Mouse (Mus musculus) midbrain, postnatal 0 days (tissue): ENCODE data around the gene Galnt18. TPM values are rescaled to one million over a fixed set of nuclear protein-coding genes. Genes with fewer than 3 reads are reported as not detected.

Experiments used
- ATAC-seq: fragments of 200-750 bp; cut with Nextera tagmentation; 2 replicates; pipeline ENCODE4 v1.8.0; 2017; ENCODE audit warnings: moderate number of reproducible peaks, mild to moderate bottlenecking, moderate TSS enrichment, moderate library complexity; ENCODE audit not compliant: low FRiP score
- DNase-seq: peaks from one replicate; pipeline ENCODE4 v3.0.0-alpha.2; 2015; ENCODE audit warnings: low spot score
- H3K27ac ChIP-seq: fragments of 300-500 bp; sonication (generic); 2 replicates; pipeline ENCODE4 v1.5.1; 2014; ENCODE audit warnings: low read depth, mild to moderate bottlenecking, low read length, mixed read lengths
- H3K27me3 ChIP-seq: fragments of 300-500 bp; sonication (generic); 2 replicates; pipeline ENCODE4 v1.6.1; 2014; ENCODE audit warnings: low read length, control low read depth, mixed read lengths; ENCODE audit not compliant: insufficient read depth
- H3K36me3 ChIP-seq: fragments of 300-500 bp; sonication (generic); 2 replicates; pipeline ENCODE4 v1.6.1; 2014; ENCODE audit warnings: low read length, control low read depth, mixed read lengths; ENCODE audit not compliant: insufficient read depth
- H3K4me1 ChIP-seq: fragments of 300-500 bp; sonication (generic); 2 replicates; pipeline ENCODE4 v1.6.1; 2014; ENCODE audit warnings: mild to moderate bottlenecking, control low read depth, antibody characterized with exemption, low read length, mixed read lengths; ENCODE audit not compliant: insufficient read depth
- H3K4me2 ChIP-seq: fragments of 300-500 bp; sonication (generic); 2 replicates; pipeline ENCODE4 v1.6.1; 2014; ENCODE audit warnings: low read depth, mild to moderate bottlenecking, low read length, mixed read lengths; ENCODE audit not compliant: poor library complexity, severe bottlenecking
- H3K4me3 ChIP-seq: fragments of 300-500 bp; sonication (generic); 2 replicates; pipeline ENCODE4 v1.5.1; 2014; ENCODE audit warnings: low read depth, mild to moderate bottlenecking, low read length, moderate library complexity
- H3K9ac ChIP-seq: fragments of 300-500 bp; sonication (generic); replicated peaks from 2 replicates; pipeline ENCODE4 v1.6.1; 2014; ENCODE audit warnings: mild to moderate bottlenecking, low read length, moderate library complexity, mixed read lengths; ENCODE audit not compliant: poor library complexity, severe bottlenecking
- H3K9me3 ChIP-seq: fragments of 300-500 bp; sonication (generic); 2 replicates; pipeline ENCODE4 v1.6.1; 2016; ENCODE audit warnings: low read length, control low read depth
- CTCF ChIP-seq: IDR thresholded peaks from 2 replicates; pipeline ENCODE4 v1.5.1; 2016; ENCODE audit warnings: antibody characterized with exemption, mild to moderate bottlenecking
- WGBS: fragments of 180-500 bp; shearing (Covaris S2); extraction: QIAGEN DNeasy Blood & Tissue Kit; methylation state at CpG from one replicate; pipeline ENCODE4 v1.1.7; 2014; 5-methylcytosine and 5-hydroxymethylcytosine counted together
- polyA plus RNA-seq: library from polyadenylated mRNA; unstranded; fragments of >200 nt; fragmentation: Nextera tagmentation; extraction: Ambion mirVana; gene quantifications from 2 replicates; pipeline ENCODE4 v1.2.1, GENCODE M21; 2015
- total RNA-seq: library from RNA; depleted of rRNA; stranded (reverse); fragments of >200 nt; gene quantifications from 2 replicates; pipeline ENCODE4 v1.2.3, GENCODE M21; 2014

Galnt18 gene
- total and polyA plus RNA-seq, 2 experiments from 2014 or later, result 18.9 to 25.0 TPM

GRCm38 (mm10) chr7:111559011-111559410 is 220.8 kb downstream of the Galnt18 start:
- Histone ChIP-seq H3K27me3 (no peaks in the 10 kb centered on the region), H3K4me3 (no peak overlapping the region), H3K36me3 (0 out of 2 replicates have a peak, but pooled peaks cover under 1% of the 10 kb centered on the region), H3K4me1 (no peaks in the 10 kb centered on the region), H3K9me3 (no peaks in the 10 kb centered on the region), H3K4me2 (no peak overlapping the region), H3K27ac (no peak overlapping the region), H3K9ac (no peak overlapping the region)
- no peak for TF ChIP-seq CTCF
- ATAC-seq, result no peak
- 66% methylated on average over 3 of the region's 3 CpGs for WGBS
- DNase-seq, result no peak

- peak; percentile 55 for TF ChIP-seq CTCF
Observed at GRCm38 (mm10) chr7:111550987-111551386, 228.8 kb downstream of the Galnt18 start.

GRCm38 (mm10) chr7:111547069-111547468 is 232.7 kb downstream of the Galnt18 start:
- no peaks in the 10 kb centered on the region for H3K27me3 ChIP-seq
- 19% methylated on average over 10 of the region's 10 CpGs for WGBS

More at GRCm38 (mm10) chr7:111550987-111551386, 228.8 kb downstream of the Galnt18 start:
- no peak overlapping the region for H3K4me2 ChIP-seq
- H3K4me3 ChIP-seq, result no peak overlapping the region
- no peaks in the 10 kb centered on the region for H3K9me3 ChIP-seq
- 0 out of 2 replicates have a peak, but pooled peaks cover 4% of the 10 kb centered on the region for H3K36me3 ChIP-seq
- no peak for ATAC-seq
- H3K9ac ChIP-seq, result no peak overlapping the region
- DNase-seq, result no peak
- H3K27me3 ChIP-seq, result no peaks in the 10 kb centered on the region
- no peak overlapping the region for H3K27ac ChIP-seq
- 92% methylated on average over 1 of the region's 1 CpGs for WGBS
- 0 out of 2 replicates have a peak, but pooled peaks cover 2% of the 10 kb centered on the region for H3K4me1 ChIP-seq

GRCm38 (mm10) chr7:111545614-111546013 is 234.2 kb downstream of the Galnt18 start:
- no peak for DNase-seq
- H3K27me3 ChIP-seq, result no peaks in the 10 kb centered on the region
- no peaks in the 10 kb centered on the region for H3K36me3 ChIP-seq
- no peak for TF ChIP-seq CTCF
- no peak for ATAC-seq
- WGBS, result 32% methylated on average over 1 of the region's 1 CpGs
- no peak overlapping the region for H3K9ac ChIP-seq
- H3K4me3 ChIP-seq, result no peak overlapping the region
- H3K4me2 ChIP-seq, result no peak overlapping the region
- no peak overlapping the region for H3K27ac ChIP-seq
- H3K9me3 ChIP-seq, result no peaks in the 10 kb centered on the region
- H3K4me1 ChIP-seq, result 0 out of 2 replicates have a peak, but pooled peaks cover 2% of the 10 kb centered on the region

More at GRCm38 (mm10) chr7:111547069-111547468, 232.7 kb downstream of the Galnt18 start:
- Histone ChIP-seq H3K4me3 (no peak overlapping the region), H3K4me1 (0 out of 2 replicates have a peak, but pooled peaks cover 2% of the 10 kb centered on the region), H3K9me3 (no peaks in the 10 kb centered on the region), H3K4me2 (no peak overlapping the region), H3K27ac (0 out of 2 replicates have a peak overlapping the region, but pooled peaks have one; percentile 13), H3K9ac (no peak overlapping the region), H3K36me3 (no peaks in the 10 kb centered on the region)
- DNase-seq (peak; percentile 67), ATAC-seq (no peak)
- no peak for TF ChIP-seq CTCF

GRCm38 (mm10) chr7:111537946-111538345 is 241.8 kb downstream of the Galnt18 start:
- H3K9me3 ChIP-seq, result no peaks in the 10 kb centered on the region
- no peaks in the 10 kb centered on the region for H3K4me1 ChIP-seq
- WGBS, result 64% methylated on average over 6 of the region's 6 CpGs
- no peak overlapping the region for H3K4me3 ChIP-seq
- ATAC-seq, result no peak
- H3K9ac ChIP-seq, result no peak overlapping the region
- no peak overlapping the region for H3K4me2 ChIP-seq
- no peak overlapping the region; the same call in 1 of the 2 replicates for H3K27ac ChIP-seq
- H3K36me3 ChIP-seq, result no peaks in the 10 kb centered on the region
- no peak for DNase-seq
- TF ChIP-seq CTCF, result no peak
- no peaks in the 10 kb centered on the region for H3K27me3 ChIP-seq

- no peak for ATAC-seq
- DNase-seq, result peak; percentile 23
- Histone ChIP-seq H3K4me3 (no peak overlapping the region), H3K36me3 (no peaks in the 10 kb centered on the region), H3K9ac (no peak overlapping the region), H3K4me2 (no peak overlapping the region), H3K27me3 (no peaks in the 10 kb centered on the region), H3K27ac (no peak overlapping the region), H3K4me1 (no peaks in the 10 kb centered on the region), H3K9me3 (no peaks in the 10 kb centered on the region)
- WGBS, result 46% methylated on average over 8 of the region's 8 CpGs
- no peak for TF ChIP-seq CTCF
Observed at GRCm38 (mm10) chr7:111534826-111535405, 244.9 kb downstream of the Galnt18 start.
